Mouse (Mus musculus) liver, embryonic 11.5 days (tissue): ENCODE data around the gene Rnf13. TPM values are rescaled to one million over a fixed set of nuclear protein-coding genes. Genes with fewer than 3 reads are reported as not detected.

Source experiments
- ATAC-seq: fragments of 200-750 bp; cut with Nextera tagmentation; replicated peaks from 2 replicates; pipeline ENCODE4 v1.8.0; 2017; ENCODE audit warnings: moderate number of reproducible peaks, mild to moderate bottlenecking, moderate TSS enrichment, moderate library complexity; ENCODE audit not compliant: low FRiP score
- DNase-seq: peaks from one replicate; pipeline ENCODE4 v3.0.0-alpha.2; 2017; ENCODE audit warnings: low spot score
- H3K27ac ChIP-seq: fragments of 300-500 bp; sonication (generic); 2 replicates; pipeline ENCODE4 v1.5.1; 2014; ENCODE audit warnings: mild to moderate bottlenecking, low read depth, low read length, control low read depth
- H3K27me3 ChIP-seq: fragments of 300-500 bp; sonication (generic); replicated peaks from 2 replicates; pipeline ENCODE4 v1.6.1; 2014; ENCODE audit warnings: low read length, mixed read lengths; ENCODE audit not compliant: control insufficient read depth, insufficient read depth
- H3K36me3 ChIP-seq: fragments of 300-500 bp; sonication (generic); 2 replicates; pipeline ENCODE4 v1.6.1; 2014; ENCODE audit warnings: mild to moderate bottlenecking, low read length, moderate library complexity, mixed read lengths; ENCODE audit not compliant: control insufficient read depth, insufficient read depth
- H3K4me1 ChIP-seq: fragments of 300-500 bp; sonication (generic); replicated peaks from 2 replicates; pipeline ENCODE4 v1.6.1; 2014; ENCODE audit warnings: low read length, mixed read lengths; ENCODE audit not compliant: control insufficient read depth, insufficient read depth
- H3K4me2 ChIP-seq: fragments of 300-500 bp; sonication (generic); 2 replicates; pipeline ENCODE4 v1.6.1; 2014; ENCODE audit warnings: mild to moderate bottlenecking, control low read depth, moderate library complexity
- H3K4me3 ChIP-seq: fragments of 300-500 bp; sonication (generic); 2 replicates; pipeline ENCODE4 v1.5.1; 2014; ENCODE audit warnings: low read depth, low read length, control low read depth
- H3K9ac ChIP-seq: fragments of 300-500 bp; sonication (generic); 2 replicates; pipeline ENCODE4 v1.6.1; 2014; ENCODE audit warnings: low read depth, low read length, control low read depth
- H3K9me3 ChIP-seq: fragments of 300-500 bp; sonication (generic); 2 replicates; pipeline ENCODE4 v1.6.1; 2016; ENCODE audit warnings: low read length, inconsistent platforms, mixed read lengths; ENCODE audit not compliant: control insufficient read depth
- WGBS: fragments of 180-500 bp; shearing (Covaris S2); extraction: QIAGEN DNeasy Blood & Tissue Kit; methylation state at CpG from one replicate; pipeline ENCODE4 v1.1.7; 2014; 5-methylcytosine and 5-hydroxymethylcytosine counted together
- polyA plus RNA-seq: library from polyadenylated mRNA; unstranded; fragments of >200 nt; fragmentation: Nextera tagmentation; extraction: Ambion mirVana; gene quantifications from 2 replicates; pipeline ENCODE4 v1.2.1, GENCODE M21; 2014

The Rnf13 gene
- polyA plus RNA-seq, 1 experiment from 2014 or later, result 43.4 TPM

GRCm38 (mm10) chr3:57825866-57826265, 90.0 kb downstream of the Rnf13 start:
- no peaks in the 10 kb centered on the region for H3K4me1 ChIP-seq
- H3K4me2 ChIP-seq, result no peak overlapping the region
- H3K9me3 ChIP-seq, result no peaks in the 10 kb centered on the region
- 91% methylated on average over 3 of the region's 3 CpGs for WGBS
- H3K36me3 ChIP-seq, result no peaks in the 10 kb centered on the region
- no peak overlapping the region for H3K9ac ChIP-seq
- ATAC-seq, result no peak
- H3K4me3 ChIP-seq, result no peak overlapping the region
- no peak overlapping the region for H3K27ac ChIP-seq
- DNase-seq, result no peak
- no peaks in the 10 kb centered on the region for H3K27me3 ChIP-seq

GRCm38 (mm10) chr3:57833585-57833984, 97.7 kb downstream of the Rnf13 start:
- no peaks in the 10 kb centered on the region for H3K4me1 ChIP-seq
- DNase-seq (no peak), ATAC-seq (no peak)
- H3K27me3 ChIP-seq, result no peaks in the 10 kb centered on the region
- H3K9ac ChIP-seq, result no peak overlapping the region
- H3K4me2 ChIP-seq, result no peak overlapping the region
- no peak overlapping the region for H3K4me3 ChIP-seq
- 86% methylated on average over 11 of the region's 11 CpGs for WGBS
- no peaks in the 10 kb centered on the region for H3K9me3 ChIP-seq
- H3K27ac ChIP-seq, result no peak overlapping the region
- no peaks in the 10 kb centered on the region for H3K36me3 ChIP-seq

- Histone ChIP-seq H3K9ac (no peak overlapping the region), H3K4me1 (no peaks in the 10 kb centered on the region), H3K27me3 (no peaks in the 10 kb centered on the region), H3K4me3 (no peak overlapping the region), H3K9me3 (no peaks in the 10 kb centered on the region), H3K4me2 (no peak overlapping the region), H3K27ac (no peak overlapping the region), H3K36me3 (no peaks in the 10 kb centered on the region)
- WGBS, result 91% methylated on average over 4 of the region's 4 CpGs
- ATAC-seq (no peak), DNase-seq (no peak)
Observed at GRCm38 (mm10) chr3:57836911-57837310, 101.0 kb downstream of the Rnf13 start.

GRCm38 (mm10) chr3:57843775-57844174, 107.9 kb downstream of the Rnf13 start:
- no peak for DNase-seq
- Histone ChIP-seq H3K9ac (no peak overlapping the region), H3K4me1 (peaks cover 4% of the 10 kb centered on the region), H3K27ac (no peak overlapping the region), H3K9me3 (no peaks in the 10 kb centered on the region), H3K4me2 (no peak overlapping the region), H3K27me3 (peaks cover 10% of the 10 kb centered on the region; the same call in 1 of the 2 replicates), H3K4me3 (no peak overlapping the region), H3K36me3 (peaks cover 4% of the 10 kb centered on the region; the same call in 1 of the 2 replicates)
- no peak for ATAC-seq

GRCm38 (mm10) chr3:57845786-57846661, 110.2 kb downstream of the Rnf13 start:
- ATAC-seq, result no peak
- Histone ChIP-seq H3K9me3 (no peaks in the 10 kb centered on the region), H3K4me2 (peak overlapping the region; percentile 98), H3K27ac (no peak overlapping the region), H3K27me3 (peaks cover 10% of the 10 kb centered on the region; the same call in 1 of the 2 replicates), H3K4me1 (peaks cover 4% of the 10 kb centered on the region), H3K4me3 (peak overlapping the region; percentile 76), H3K36me3 (peaks cover 4% of the 10 kb centered on the region; the same call in 1 of the 2 replicates), H3K9ac (no peak overlapping the region)
- DNase-seq, result no peak
- 39% methylated on average over 11 of the region's 11 CpGs for WGBS

GRCm38 (mm10) chr3:57846662-57846911, 110.7 kb downstream of the Rnf13 start:
- Histone ChIP-seq H3K4me1 (peaks cover 4% of the 10 kb centered on the region), H3K9me3 (no peaks in the 10 kb centered on the region), H3K36me3 (peaks cover 4% of the 10 kb centered on the region; the same call in 1 of the 2 replicates), H3K9ac (peak overlapping the region; percentile 68), H3K27me3 (peaks cover 10% of the 10 kb centered on the region; the same call in 1 of the 2 replicates), H3K4me3 (peak overlapping the region; percentile 76), H3K4me2 (peak overlapping the region; percentile 98), H3K27ac (peak overlapping the region; percentile 68; the same call in 1 of the 2 replicates)
- DNase-seq (no peak), ATAC-seq (no peak; the same call in 1 of the 2 replicates)
- WGBS, result 4% methylated on average over 9 of the region's 9 CpGs

- DNase-seq, result peak; percentile 67
- H3K4me3 ChIP-seq, result peak overlapping the region; percentile 76
- peaks cover 4% of the 10 kb centered on the region; the same call in 1 of the 2 replicates for H3K36me3 ChIP-seq
- peak overlapping the region; percentile 68 for H3K27ac ChIP-seq
- peak overlapping the region; percentile 98 for H3K4me2 ChIP-seq
- under 1% methylated on average over 74 of the region's 104 CpGs for WGBS
- peaks cover 4% of the 10 kb centered on the region for H3K4me1 ChIP-seq
- peak; percentile 83 for ATAC-seq
- peaks cover 10% of the 10 kb centered on the region; the same call in 1 of the 2 replicates for H3K27me3 ChIP-seq
- H3K9me3 ChIP-seq, result no peaks in the 10 kb centered on the region
- H3K9ac ChIP-seq, result peak overlapping the region; percentile 68
Observed at GRCm38 (mm10) chr3:57846912-57847759, 111.3 kb downstream of the Rnf13 start.

GRCm38 (mm10) chr3:57847760-57848185, 111.9 kb downstream of the Rnf13 start, which contains the start of gene Pfn2:
Gene Pfn2 (minus strand): TSS chr3:57848079.
- DNase-seq (peak; percentile 65), ATAC-seq (peak; percentile 67)
- H3K4me3 ChIP-seq, result peak within 1 kb of the TSS; percentile 76
- peak within 1 kb of the TSS; percentile 68 for H3K9ac ChIP-seq
- H3K4me1 ChIP-seq, result peaks cover 4% of the 10 kb centered on the region
- WGBS, result under 1% methylated on average over 28 of the region's 52 CpGs
- peak within 1 kb of the TSS; percentile 68 for H3K27ac ChIP-seq
- H3K4me2 ChIP-seq, result peak within 1 kb of the TSS; percentile 98
- H3K27me3 ChIP-seq, result peaks cover 10% of the 10 kb centered on the region; the same call in 1 of the 2 replicates
- peaks cover 4% of the 10 kb centered on the region; the same call in 1 of the 2 replicates for H3K36me3 ChIP-seq
- H3K9me3 ChIP-seq, result no peaks in the 10 kb centered on the region
